Mouse (Mus musculus): Measurements from ENCODE around the gene Pde4b. TPM values are rescaled to one million over a fixed set of nuclear protein-coding genes. Genes with fewer than 3 reads are reported as not detected.

The Pde4b gene
- polyA plus RNA-seq, 1 experiment from 2014 or later = 11.9 TPM

DNA sequence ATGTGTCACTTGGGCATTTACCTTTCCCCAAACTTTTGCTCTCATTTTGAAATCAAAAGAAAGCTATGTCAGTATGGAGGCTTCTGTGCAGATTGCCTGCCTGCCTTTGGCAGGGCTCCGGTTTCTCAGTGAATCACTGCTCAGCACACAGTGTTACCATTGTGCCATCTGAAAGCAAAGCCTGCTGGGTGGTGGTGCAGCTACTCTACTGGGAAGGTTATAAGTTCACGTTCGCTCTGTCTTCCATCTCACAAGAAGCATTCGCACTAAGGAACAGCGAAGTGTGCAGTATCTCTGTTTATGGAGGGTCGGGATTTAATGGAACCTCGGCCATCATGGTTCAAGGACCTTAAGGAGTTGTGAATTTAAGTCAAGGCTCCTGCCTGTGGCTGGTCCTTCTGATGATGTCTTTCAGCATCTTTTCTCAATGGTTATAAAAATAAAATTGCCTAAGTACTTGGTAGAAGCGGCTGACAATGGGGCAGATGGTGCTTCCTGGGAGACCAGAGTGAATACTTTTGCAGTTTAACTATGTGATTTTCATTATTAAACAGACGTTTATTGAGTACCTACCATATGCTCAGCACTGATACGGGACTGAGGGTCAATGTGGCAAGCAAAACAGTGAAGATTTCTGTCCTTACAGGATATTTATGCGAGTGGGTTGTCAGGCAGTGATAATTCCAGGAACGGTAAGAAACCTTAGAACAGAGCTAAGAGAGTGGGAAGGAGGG lies 152.5 kb downstream of the Pde4b start:
- no peaks in the 10 kb centered on the region for H3K9me3 ChIP-seq (replicated peaks; ENCODE audit: low read length)
- no peak for DNase-seq (ENCODE audit: low spot score)
- no peak overlapping the region for H3K4me2 ChIP-seq (ENCODE audit: low read length)
- ATAC-seq (replicated peaks; ENCODE audit: low FRiP score, low read depth) = no peak
- no peaks in the 10 kb centered on the region for H3K4me1 ChIP-seq (replicated peaks; ENCODE audit: insufficient read depth, low read length)
- no peaks in the 10 kb centered on the region for H3K36me3 ChIP-seq (ENCODE audit: insufficient read depth, low read length)
- no peak overlapping the region for H3K9ac ChIP-seq (ENCODE audit: low read depth, low read length)
- TF ChIP-seq CTCF (IDR thresholded peaks at IDR 0.05; ENCODE audit: low read depth) = no peak
- H3K4me3 ChIP-seq (replicated peaks; ENCODE audit: low read depth, low read length) = no peak overlapping the region
- WGBS = 60% methylated on average over 12 of the region's 12 CpGs
- no peak overlapping the region for H3K27ac ChIP-seq
- H3K27me3 ChIP-seq (ENCODE audit: insufficient read depth, low read length) = no peaks in the 10 kb centered on the region

DNA sequence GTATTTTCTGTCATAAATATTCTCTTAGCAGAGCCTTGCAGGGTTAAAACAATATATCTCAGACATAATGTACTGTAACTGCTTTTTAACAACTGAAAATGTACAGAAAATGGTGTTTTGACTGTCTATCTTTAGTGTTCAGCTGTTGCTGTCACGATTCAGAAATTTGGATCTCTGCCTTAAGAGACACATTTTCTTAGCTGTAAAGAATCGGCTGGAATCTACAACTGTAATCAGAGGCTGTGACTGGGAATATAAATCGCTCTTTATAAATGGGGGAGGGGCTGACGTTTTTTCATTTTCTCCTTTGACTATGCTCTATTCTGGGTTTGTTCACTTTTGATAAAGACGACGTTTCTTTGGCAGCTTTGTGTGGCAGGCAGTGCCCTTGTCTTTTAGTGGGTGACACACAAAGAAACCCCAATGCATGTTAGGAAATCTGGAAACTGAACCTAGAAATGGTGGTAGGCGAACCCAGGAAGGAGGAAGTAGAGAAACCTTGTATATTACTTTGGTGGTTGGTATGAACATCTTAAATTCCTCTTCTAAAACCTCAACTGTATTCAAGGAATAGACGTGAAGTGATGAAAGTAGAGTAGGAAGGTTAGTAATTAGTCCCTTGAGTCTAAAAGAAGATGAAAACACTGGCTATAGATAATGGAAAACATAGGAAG lies 153.5 kb downstream of the Pde4b start:
- H3K4me3 ChIP-seq (replicated peaks; ENCODE audit: low read depth, low read length) = no peak overlapping the region

DNA sequence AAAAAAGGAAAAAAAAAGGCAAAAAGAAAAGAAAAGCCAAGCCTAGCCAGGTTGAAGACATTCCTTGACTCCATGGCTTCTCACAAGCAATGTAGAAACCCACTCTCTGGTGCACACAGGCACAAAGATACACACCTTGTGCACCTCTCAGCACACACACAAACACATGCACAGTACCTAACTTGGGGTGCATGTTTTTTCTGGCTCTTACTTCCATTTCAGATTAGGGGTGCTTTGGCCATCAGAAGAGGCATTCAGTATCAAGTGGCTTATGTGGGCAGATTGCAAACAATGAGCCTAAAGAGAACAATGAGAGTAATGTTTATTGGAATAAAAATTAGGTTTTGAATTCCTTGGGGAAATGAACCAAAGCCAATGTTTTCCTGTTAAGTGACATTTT lies 166.7 kb downstream of the Pde4b start:
- no peak for ATAC-seq (replicated peaks; ENCODE audit: low FRiP score, low read depth)
- H3K9me3 ChIP-seq (replicated peaks; ENCODE audit: low read length) = no peaks in the 10 kb centered on the region
- H3K27ac ChIP-seq = no peak overlapping the region
- no peak for TF ChIP-seq CTCF (IDR thresholded peaks at IDR 0.05; ENCODE audit: low read depth)
- H3K4me1 ChIP-seq (replicated peaks; ENCODE audit: insufficient read depth, low read length) = no peaks in the 10 kb centered on the region
- no peak overlapping the region for H3K4me3 ChIP-seq (replicated peaks; ENCODE audit: low read depth, low read length)
- no peak overlapping the region for H3K9ac ChIP-seq (ENCODE audit: low read depth, low read length)
- DNase-seq (ENCODE audit: low spot score) = peak; percentile 10
- no peak overlapping the region for H3K4me2 ChIP-seq (ENCODE audit: low read length)
- H3K27me3 ChIP-seq (ENCODE audit: insufficient read depth, low read length) = no peaks in the 10 kb centered on the region
- H3K36me3 ChIP-seq (ENCODE audit: insufficient read depth, low read length) = no peaks in the 10 kb centered on the region

More for the DNA sequence above, 153.5 kb downstream of the Pde4b start:
- Histone ChIP-seq H3K27ac (no peak overlapping the region), H3K36me3 (ENCODE audit: insufficient read depth, low read length) (no peaks in the 10 kb centered on the region), H3K27me3 (ENCODE audit: insufficient read depth, low read length) (no peaks in the 10 kb centered on the region), H3K4me2 (ENCODE audit: low read length) (no peak overlapping the region), H3K9ac (ENCODE audit: low read depth, low read length) (no peak overlapping the region), H3K4me1 (replicated peaks; ENCODE audit: insufficient read depth, low read length) (no peaks in the 10 kb centered on the region), H3K9me3 (replicated peaks; ENCODE audit: low read length) (no peaks in the 10 kb centered on the region)
- DNase-seq (ENCODE audit: low spot score) (peak; percentile 30), ATAC-seq (replicated peaks; ENCODE audit: low FRiP score, low read depth) (no peak)
- TF ChIP-seq CTCF (IDR thresholded peaks at IDR 0.05; ENCODE audit: low read depth) = no peak
- 57% methylated on average over 8 of the region's 8 CpGs for WGBS

DNA sequence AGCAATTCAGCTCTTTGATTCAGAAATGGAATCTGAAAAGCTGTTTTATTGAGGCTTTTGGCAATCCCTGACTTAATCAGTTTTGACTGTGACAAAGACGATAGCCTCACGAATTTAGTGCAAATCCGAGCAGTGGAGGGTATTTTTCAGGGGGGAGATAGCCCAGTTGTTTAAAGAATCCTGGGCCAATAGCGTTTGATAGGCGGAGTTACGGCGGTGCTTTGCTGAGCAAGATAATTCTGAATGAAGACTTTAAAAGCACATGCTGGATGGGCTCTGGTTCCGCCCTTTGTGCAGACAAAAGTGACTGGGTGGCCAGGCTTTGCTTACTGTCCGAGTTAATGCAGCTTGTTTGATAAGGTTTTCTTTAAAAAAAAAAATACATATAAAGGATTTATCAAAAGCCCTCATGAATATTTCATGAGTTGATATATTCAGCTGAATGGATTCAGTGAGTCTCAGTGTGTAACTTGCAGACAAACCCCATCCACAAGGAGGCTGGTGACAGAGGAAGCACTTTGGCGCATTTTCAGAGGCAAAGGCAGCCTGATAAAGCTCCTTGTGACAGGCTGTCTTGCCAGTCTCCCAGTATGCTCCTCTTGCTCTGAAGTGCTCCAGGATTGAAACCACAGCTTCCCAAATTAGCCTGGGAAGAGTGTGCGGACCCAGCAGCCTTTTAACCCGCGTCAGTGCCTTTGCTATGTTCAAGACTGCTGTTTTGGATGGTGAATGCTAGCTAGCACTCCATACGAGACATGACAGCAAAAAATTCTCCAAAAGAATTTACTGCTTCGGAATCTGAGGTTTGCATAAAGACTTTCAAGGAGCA lies 167.3 kb downstream of the Pde4b start:
- H3K9ac ChIP-seq (ENCODE audit: low read depth, low read length) = 0 out of 2 replicates have a peak overlapping the region, but pooled peaks have one; percentile 19

DNA sequence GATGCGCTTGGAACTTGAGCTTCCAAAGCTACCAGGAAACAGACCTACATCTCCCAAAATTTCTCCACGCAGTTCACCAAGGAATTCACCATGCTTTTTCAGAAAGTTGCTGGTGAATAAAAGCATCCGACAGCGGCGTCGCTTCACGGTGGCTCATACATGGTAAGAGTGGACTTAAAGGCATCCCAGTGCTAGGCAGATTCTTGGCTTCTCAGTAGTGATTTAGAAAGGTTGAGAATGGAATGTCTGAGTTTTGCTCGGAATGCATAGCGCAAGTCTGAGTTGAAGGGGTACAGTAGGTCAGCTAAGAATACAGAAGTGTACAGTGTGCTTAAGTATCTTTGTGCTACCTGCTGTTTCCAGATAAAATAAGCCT lies 167.9 kb downstream of the Pde4b start:
- Histone ChIP-seq H3K27me3 (ENCODE audit: insufficient read depth, low read length) (no peaks in the 10 kb centered on the region), H3K36me3 (ENCODE audit: insufficient read depth, low read length) (no peaks in the 10 kb centered on the region), H3K9ac (ENCODE audit: low read depth, low read length) (no peak overlapping the region), H3K9me3 (replicated peaks; ENCODE audit: low read length) (no peaks in the 10 kb centered on the region), H3K4me1 (replicated peaks; ENCODE audit: insufficient read depth, low read length) (no peaks in the 10 kb centered on the region), H3K4me3 (replicated peaks; ENCODE audit: low read depth, low read length) (0 out of 2 replicates have a peak overlapping the region, but pooled peaks have one; percentile 20), H3K4me2 (ENCODE audit: low read length) (peak overlapping the region; percentile 55), H3K27ac (no peak overlapping the region)
- peak; percentile 72 for DNase-seq (ENCODE audit: low spot score)
- no peak for ATAC-seq (replicated peaks; ENCODE audit: low FRiP score, low read depth)
- 50% methylated on average over 9 of the region's 9 CpGs for WGBS
- no peak for TF ChIP-seq CTCF (IDR thresholded peaks at IDR 0.05; ENCODE audit: low read depth)

More for the DNA sequence above, 167.3 kb downstream of the Pde4b start:
- Histone ChIP-seq H3K27me3 (ENCODE audit: insufficient read depth, low read length) (no peaks in the 10 kb centered on the region), H3K9me3 (replicated peaks; ENCODE audit: low read length) (no peaks in the 10 kb centered on the region), H3K4me3 (replicated peaks; ENCODE audit: low read depth, low read length) (peak overlapping the region; percentile 20; the same call in 1 of the 2 replicates), H3K27ac (0 out of 2 replicates have a peak overlapping the region, but pooled peaks have one; percentile 5), H3K4me1 (replicated peaks; ENCODE audit: insufficient read depth, low read length) (no peaks in the 10 kb centered on the region), H3K36me3 (ENCODE audit: insufficient read depth, low read length) (no peaks in the 10 kb centered on the region), H3K4me2 (ENCODE audit: low read length) (peak overlapping the region; percentile 55)
- 6% methylated on average over 15 of the region's 15 CpGs for WGBS
- TF ChIP-seq CTCF (IDR thresholded peaks at IDR 0.05; ENCODE audit: low read depth) = no peak
- peak; percentile 43 for DNase-seq (ENCODE audit: low spot score)
- ATAC-seq (replicated peaks; ENCODE audit: low FRiP score, low read depth) = no peak

All from kidney, postnatal 0 days (tissue).